Mouse (Mus musculus) heart, adult 2 months (tissue): Measurements from ENCODE around the gene Tuba4a.

ENCODE experiments used
- EP300 ChIP-seq: fragments of 200-500 bp; IDR thresholded peaks from 2 replicates; pipeline ENCODE4 v1.6.1; 2011; ENCODE audit warnings: low read depth, low read length, control low read depth; ENCODE audit not compliant: insufficient read depth
- POLR2A ChIP-seq: fragments of 200-500 bp; IDR thresholded peaks from 2 replicates; pipeline ENCODE4 v1.6.1; 2011; ENCODE audit warnings: mild to moderate bottlenecking, low read depth, low read length, control low read depth; ENCODE audit not compliant: insufficient read depth

DNA sequence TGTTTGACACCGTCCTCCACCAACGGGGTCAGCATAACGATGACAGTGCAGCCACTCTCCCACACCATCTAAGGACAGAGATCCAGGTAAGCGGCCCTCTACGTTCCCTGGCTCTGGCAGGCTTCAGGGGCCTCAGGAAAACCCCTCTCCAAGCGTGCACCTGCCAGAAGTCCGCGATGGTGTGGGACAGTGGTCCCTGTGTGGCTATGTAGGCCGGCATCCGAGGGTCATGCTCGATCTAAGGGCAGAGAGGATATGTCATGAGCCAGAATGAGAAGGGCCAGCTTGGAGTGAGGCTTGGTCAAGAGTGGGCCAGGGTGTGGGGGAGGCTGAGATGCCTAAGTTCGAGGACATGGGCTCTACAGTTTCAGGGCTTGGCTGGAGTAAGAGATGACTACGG, 32.6 kb upstream of the Tuba4a start:
- TF ChIP-seq EP300 (no peak), POLR2A (no peak)
